Mouse (Mus musculus) midbrain, embryonic 14.5 days (tissue): ENCODE results near the gene Prkn. TPM values are rescaled to one million over a fixed set of nuclear protein-coding genes. Genes with fewer than 3 reads are reported as not detected.

Experiments used
- ATAC-seq: fragments of 200-750 bp; cut with Nextera tagmentation; 2 replicates; pipeline ENCODE4 v1.8.0; 2017; ENCODE audit warnings: moderate number of reproducible peaks, moderate library complexity; ENCODE audit not compliant: low FRiP score, low TSS enrichment
- DNase-seq: peaks from one replicate; pipeline ENCODE4 v3.0.0-alpha.2; 2015
- H3K27ac ChIP-seq: fragments of 300-500 bp; sonication (generic); replicated peaks from 2 replicates; pipeline ENCODE4 v1.5.1; 2014; ENCODE audit warnings: mild to moderate bottlenecking, low read depth, low read length, moderate library complexity
- H3K27me3 ChIP-seq: fragments of 300-500 bp; sonication (generic); 2 replicates; pipeline ENCODE4 v1.6.1; 2014; ENCODE audit warnings: low read length, control low read depth, mixed read lengths; ENCODE audit not compliant: control insufficient read depth, insufficient read depth
- H3K36me3 ChIP-seq: fragments of 300-500 bp; sonication (generic); 2 replicates; pipeline ENCODE4 v1.6.1; 2014; ENCODE audit warnings: low read length, control low read depth; ENCODE audit not compliant: control insufficient read depth, insufficient read depth
- H3K4me1 ChIP-seq: fragments of 300-500 bp; sonication (generic); 2 replicates; pipeline ENCODE4 v1.6.1; 2014; ENCODE audit warnings: mild to moderate bottlenecking, antibody characterized with exemption, low read length, control low read depth; ENCODE audit not compliant: control insufficient read depth, insufficient read depth
- H3K4me2 ChIP-seq: fragments of 300-500 bp; sonication (generic); 2 replicates; pipeline ENCODE4 v1.6.1; 2014; ENCODE audit warnings: mild to moderate bottlenecking, low read length, moderate library complexity
- H3K4me3 ChIP-seq: fragments of 300-500 bp; sonication (generic); replicated peaks from 2 replicates; pipeline ENCODE4 v1.5.1; 2014; ENCODE audit warnings: low read depth, low read length
- H3K9ac ChIP-seq: fragments of 300-500 bp; sonication (generic); replicated peaks from 2 replicates; pipeline ENCODE4 v1.6.1; 2014; ENCODE audit warnings: mild to moderate bottlenecking, low read length, moderate library complexity
- H3K9me3 ChIP-seq: fragments of 300-500 bp; sonication (generic); 2 replicates; pipeline ENCODE4 v1.6.1; 2016; ENCODE audit warnings: low read length, control low read depth, mixed read lengths; ENCODE audit not compliant: control insufficient read depth
- WGBS: fragments of 180-500 bp; shearing (Covaris S2); extraction: QIAGEN DNeasy Blood & Tissue Kit; methylation state at CpG from one replicate; pipeline ENCODE4 v1.1.7; 2014; 5-methylcytosine and 5-hydroxymethylcytosine counted together
- polyA plus RNA-seq: library from polyadenylated mRNA; unstranded; fragments of >200 nt; fragmentation: Nextera tagmentation; extraction: Ambion mirVana; gene quantifications from 2 replicates; pipeline ENCODE4 v1.2.1, GENCODE M21; 2014

Prkn gene
- polyA plus RNA-seq, 1 experiment from 2014 or later = 4.4 TPM

GRCm38 (mm10) chr17:11719801-11720200 lies 879.6 kb downstream of the Prkn start:
- Histone ChIP-seq H3K4me1 (peaks cover 5% of the 10 kb centered on the region; the same call in 1 of the 2 replicates), H3K9me3 (no peaks in the 10 kb centered on the region), H3K27me3 (no peaks in the 10 kb centered on the region), H3K4me2 (no peak overlapping the region), H3K4me3 (no peak overlapping the region), H3K9ac (no peak overlapping the region), H3K27ac (no peak overlapping the region), H3K36me3 (no peaks in the 10 kb centered on the region)
- WGBS = 93% methylated on average over 6 of the region's 6 CpGs
- ATAC-seq (no peak), DNase-seq (no peak)

GRCm38 (mm10) chr17:11721906-11722305 lies 881.7 kb downstream of the Prkn start:
- H3K27ac ChIP-seq = no peak overlapping the region
- H3K27me3 ChIP-seq = no peaks in the 10 kb centered on the region
- WGBS = 59% methylated on average over 5 of the region's 5 CpGs
- no peak overlapping the region for H3K4me2 ChIP-seq
- no peaks in the 10 kb centered on the region for H3K9me3 ChIP-seq
- no peak for ATAC-seq
- H3K4me1 ChIP-seq = peaks cover 5% of the 10 kb centered on the region; the same call in 1 of the 2 replicates
- H3K36me3 ChIP-seq = no peaks in the 10 kb centered on the region
- no peak overlapping the region for H3K9ac ChIP-seq
- DNase-seq = no peak
- H3K4me3 ChIP-seq = no peak overlapping the region

GRCm38 (mm10) chr17:11722478-11722877 lies 882.3 kb downstream of the Prkn start:
- Histone ChIP-seq H3K36me3 (no peaks in the 10 kb centered on the region), H3K9me3 (no peaks in the 10 kb centered on the region), H3K4me2 (no peak overlapping the region), H3K4me1 (peaks cover 5% of the 10 kb centered on the region; the same call in 1 of the 2 replicates), H3K4me3 (no peak overlapping the region), H3K27me3 (no peaks in the 10 kb centered on the region), H3K9ac (no peak overlapping the region), H3K27ac (no peak overlapping the region)
- ATAC-seq (no peak), DNase-seq (peak; percentile 25)
- WGBS = 73% methylated on average over 1 of the region's 1 CpGs

GRCm38 (mm10) chr17:11724135-11724534 lies 884.0 kb downstream of the Prkn start:
- Histone ChIP-seq H3K9ac (no peak overlapping the region), H3K4me3 (no peak overlapping the region)
- ATAC-seq = no peak

GRCm38 (mm10) chr17:11727101-11727500 lies 886.9 kb downstream of the Prkn start:
- 80% methylated on average over 1 of the region's 1 CpGs for WGBS

More at GRCm38 (mm10) chr17:11724135-11724534, 884.0 kb downstream of the Prkn start:
- H3K9me3 ChIP-seq = no peaks in the 10 kb centered on the region
- H3K27me3 ChIP-seq = no peaks in the 10 kb centered on the region
- H3K4me1 ChIP-seq = peaks cover 5% of the 10 kb centered on the region; the same call in 1 of the 2 replicates
- H3K36me3 ChIP-seq = no peaks in the 10 kb centered on the region
- no peak for DNase-seq
- no peak overlapping the region for H3K27ac ChIP-seq
- WGBS = 93% methylated on average over 3 of the region's 3 CpGs
- no peak overlapping the region for H3K4me2 ChIP-seq

GRCm38 (mm10) chr17:11728294-11728693 lies 888.1 kb downstream of the Prkn start:
- Histone ChIP-seq H3K9ac (no peak overlapping the region), H3K9me3 (no peaks in the 10 kb centered on the region), H3K36me3 (no peaks in the 10 kb centered on the region), H3K27ac (no peak overlapping the region), H3K4me1 (peaks cover 9% of the 10 kb centered on the region), H3K27me3 (no peaks in the 10 kb centered on the region), H3K4me3 (no peak overlapping the region), H3K4me2 (no peak overlapping the region)
- 76% methylated on average over 2 of the region's 2 CpGs for WGBS
- DNase-seq (no peak), ATAC-seq (no peak)

More at GRCm38 (mm10) chr17:11727101-11727500, 886.9 kb downstream of the Prkn start:
- Histone ChIP-seq H3K4me3 (no peak overlapping the region), H3K9ac (no peak overlapping the region), H3K27ac (no peak overlapping the region), H3K4me2 (no peak overlapping the region), H3K36me3 (no peaks in the 10 kb centered on the region), H3K4me1 (peaks cover 13% of the 10 kb centered on the region), H3K27me3 (no peaks in the 10 kb centered on the region), H3K9me3 (no peaks in the 10 kb centered on the region)
- DNase-seq = no peak
- ATAC-seq = no peak

GRCm38 (mm10) chr17:11730656-11731594 lies 890.7 kb downstream of the Prkn start:
- Histone ChIP-seq H3K9me3 (no peaks in the 10 kb centered on the region), H3K9ac (no peak overlapping the region), H3K4me3 (no peak overlapping the region), H3K27me3 (no peaks in the 10 kb centered on the region), H3K36me3 (no peaks in the 10 kb centered on the region), H3K4me2 (no peak overlapping the region), H3K27ac (peak overlapping the region; percentile 68), H3K4me1 (peaks cover 9% of the 10 kb centered on the region)
- WGBS = 24% methylated on average over 12 of the region's 12 CpGs
- no peak for ATAC-seq
- DNase-seq = peak; percentile 59

- no peak overlapping the region for H3K4me3 ChIP-seq
- no peaks in the 10 kb centered on the region for H3K27me3 ChIP-seq
- H3K9ac ChIP-seq = no peak overlapping the region
- no peaks in the 10 kb centered on the region for H3K9me3 ChIP-seq
- no peak overlapping the region for H3K27ac ChIP-seq
- no peak overlapping the region for H3K4me2 ChIP-seq
- H3K36me3 ChIP-seq = no peaks in the 10 kb centered on the region
- DNase-seq (no peak), ATAC-seq (no peak)
- H3K4me1 ChIP-seq = peaks cover 9% of the 10 kb centered on the region
- WGBS = 85% methylated on average over 12 of the region's 12 CpGs
Observed at GRCm38 (mm10) chr17:11735158-11735877, 895.1 kb downstream of the Prkn start.
